Mouse (Mus musculus) retina, postnatal 7 days (tissue): ENCODE measurements around the gene Usp1.
"Not testable (repeated sequence)": the region's sequence is repeated elsewhere in the genome, so short reads cannot be mapped to it uniquely, and the experiment has no call there.

Experiments used
- DNase-seq: peaks from one replicate; pipeline ENCODE4 v3.0.0-alpha.2; 2012; ENCODE audit warnings: low read depth, low spot score

Usp1 gene

GRCm38 (mm10) chr4:98979976-98980375, 56.4 kb downstream of the Usp1 start:
- DNase-seq = not testable (repeated sequence)

- DNase-seq = no peak
These were observed 61.1 kb downstream of the Usp1 start for GRCm38 (mm10) chr4:98984701-98985100.
